Mouse (Mus musculus) adrenal gland, adult 8-10 months (tissue): ENCODE data around the gene Kbtbd13. TPM values are rescaled to one million over a fixed set of nuclear protein-coding genes. Genes with fewer than 3 reads are reported as not detected.

Experiments
- DNase-seq: peaks from one replicate; pipeline ENCODE4 v3.0.0; 2022
- total RNA-seq, 4 experiments: library from RNA; stranded (reverse); gene quantifications; 2 replicates each; pipeline ENCODE4 v1.2.4; 2022

Kbtbd13 gene
- total RNA-seq, result under 1 TPM in 3 of 4 experiments, not detected in 1; 0.13 to 0.23 (median 0.21) TPM

GRCm38 (mm10) chr9:65391613-65391964, at the start of gene Kbtbd13:
TSS of gene Kbtbd13 (minus strand) at chr9:65391652.
- no peak for DNase-seq

- DNase-seq, result peak; percentile 84
Measured at GRCm38 (mm10) chr9:65435671-65436301, 44.3 kb upstream of the Kbtbd13 start, which contains the start of gene Mtfmt. TSS of gene Mtfmt (plus strand) at chr9:65435782.

GRCm38 (mm10) chr9:65435211-65435610, 43.8 kb upstream of the Kbtbd13 start:
- no peak for DNase-seq

GRCm38 (mm10) chr9:65434140-65434539, 42.7 kb upstream of the Kbtbd13 start:
- peak; percentile 19 for DNase-seq

GRCm38 (mm10) chr9:65432236-65432635, 40.8 kb upstream of the Kbtbd13 start:
- peak; percentile 76 for DNase-seq

- no peak for DNase-seq
Measured at GRCm38 (mm10) chr9:65430921-65431320, 39.5 kb upstream of the Kbtbd13 start.

GRCm38 (mm10) chr9:65430401-65430800, 38.9 kb upstream of the Kbtbd13 start:
- no peak for DNase-seq

GRCm38 (mm10) chr9:65428003-65428402, 36.6 kb upstream of the Kbtbd13 start:
- no peak for DNase-seq

- no peak for DNase-seq
Measured at GRCm38 (mm10) chr9:65427511-65427910, 36.1 kb upstream of the Kbtbd13 start.

- DNase-seq, result no peak
Measured at GRCm38 (mm10) chr9:65424393-65424792, 32.9 kb upstream of the Kbtbd13 start.

- DNase-seq, result peak; percentile 48
Measured at GRCm38 (mm10) chr9:65422760-65423501, 31.5 kb upstream of the Kbtbd13 start, which contains the start of gene Slc51b. TSS of gene Slc51b (minus strand) at chr9:65422955.

- no peak for DNase-seq
Measured at GRCm38 (mm10) chr9:65419633-65420032, 28.2 kb upstream of the Kbtbd13 start.

GRCm38 (mm10) chr9:65417738-65418137, 26.3 kb upstream of the Kbtbd13 start:
- DNase-seq, result no peak

GRCm38 (mm10) chr9:65411326-65411725, 19.9 kb upstream of the Kbtbd13 start:
- no peak for DNase-seq

GRCm38 (mm10) chr9:65410378-65410777, 18.9 kb upstream of the Kbtbd13 start:
- no peak for DNase-seq

GRCm38 (mm10) chr9:65408871-65409295, 17.4 kb upstream of the Kbtbd13 start:
- peak; percentile 32 for DNase-seq

GRCm38 (mm10) chr9:65407861-65408260, 16.4 kb upstream of the Kbtbd13 start:
- peak; percentile 68 for DNase-seq

GRCm38 (mm10) chr9:65407327-65407726, 15.9 kb upstream of the Kbtbd13 start:
- DNase-seq, result no peak

- no peak for DNase-seq
Measured at GRCm38 (mm10) chr9:65405184-65405449, 13.7 kb upstream of the Kbtbd13 start.

- DNase-seq, result peak; percentile 79
Measured at GRCm38 (mm10) chr9:65404331-65405183, 13.1 kb upstream of the Kbtbd13 start.

GRCm38 (mm10) chr9:65399934-65400333, 8.5 kb upstream of the Kbtbd13 start:
- no peak for DNase-seq

GRCm38 (mm10) chr9:65398279-65398678, 6.8 kb upstream of the Kbtbd13 start, which contains the start of gene Rasl12:
TSS of gene Rasl12 (plus strand) at chr9:65398506.
- DNase-seq, result peak; percentile 41

GRCm38 (mm10) chr9:65394360-65394759, 2.9 kb upstream of the Kbtbd13 start:
- no peak for DNase-seq
